Mouse (Mus musculus) right cerebral cortex, adult 18-20 months (tissue): ENCODE data around the gene Cfap46.
A peak's percentile ranks its signal among the peaks of the same experiment; 100 is the strongest.
"Not testable (repeated sequence)": the region's sequence is repeated elsewhere in the genome, so short reads cannot be mapped to it uniquely, and the experiment has no call there.

Experiments used
- DNase-seq: peaks from one replicate; pipeline ENCODE4 v3.0.0; 2022; ENCODE audit warnings: mixed read lengths

Cfap46 gene

GRCm38 (mm10) chr7:139659901-139660300, 23.7 kb downstream of the Cfap46 start:
- DNase-seq: not testable (repeated sequence)

GRCm38 (mm10) chr7:139649698-139650097, 33.9 kb downstream of the Cfap46 start:
- no peak for DNase-seq

- peak; percentile 87 for DNase-seq
These were observed 35.4 kb downstream of the Cfap46 start for GRCm38 (mm10) chr7:139648107-139648824.

- DNase-seq: no peak
These were observed 50.2 kb downstream of the Cfap46 start for GRCm38 (mm10) chr7:139633393-139633792.

GRCm38 (mm10) chr7:139625156-139625555, 58.5 kb downstream of the Cfap46 start:
- DNase-seq: no peak

GRCm38 (mm10) chr7:139622568-139622967, 61.0 kb downstream of the Cfap46 start:
- no peak for DNase-seq

- DNase-seq: peak; percentile 75
These were observed 67.5 kb downstream of the Cfap46 start for GRCm38 (mm10) chr7:139615767-139616766.

- DNase-seq: no peak
These were observed 73.3 kb downstream of the Cfap46 start for GRCm38 (mm10) chr7:139610328-139610727.

GRCm38 (mm10) chr7:139595862-139596261, 87.8 kb downstream of the Cfap46 start:
- DNase-seq: no peak

- DNase-seq: no peak
These were observed 88.3 kb downstream of the Cfap46 start for GRCm38 (mm10) chr7:139595311-139595710.

- DNase-seq: no peak
These were observed 92.3 kb downstream of the Cfap46 start for GRCm38 (mm10) chr7:139591311-139591710.

GRCm38 (mm10) chr7:139590302-139590701, 93.3 kb downstream of the Cfap46 start:
- DNase-seq: no peak

- no peak for DNase-seq
These were observed 95.7 kb downstream of the Cfap46 start for GRCm38 (mm10) chr7:139587919-139588318.

GRCm38 (mm10) chr7:139585183-139585821, 98.3 kb downstream of the Cfap46 start:
- no peak for DNase-seq

- DNase-seq: no peak
These were observed 99.1 kb downstream of the Cfap46 start for GRCm38 (mm10) chr7:139584221-139585175.

- DNase-seq: no peak
These were observed 100.4 kb downstream of the Cfap46 start for GRCm38 (mm10) chr7:139583094-139583737.

GRCm38 (mm10) chr7:139582595-139582994, 101.0 kb downstream of the Cfap46 start, which contains the start of gene Nkx6-2:
Gene Nkx6-2, minus strand, starts transcription at chr7:139582797.
- DNase-seq: peak; percentile 38

GRCm38 (mm10) chr7:139581801-139582571, 101.6 kb downstream of the Cfap46 start:
- DNase-seq: no peak

- DNase-seq: no peak
These were observed 102.5 kb downstream of the Cfap46 start for GRCm38 (mm10) chr7:139580851-139581775.
